Mouse (Mus musculus) spleen, adult 2 months (tissue): ENCODE results near the gene Cyth4. TPM values are rescaled to one million over a fixed set of nuclear protein-coding genes. Genes with fewer than 3 reads are reported as not detected.

Experiments used
- DNase-seq, 2 experiments: peaks; one replicate each; pipeline versions ENCODE4 v3.0.0 to v3.0.0-alpha.2; 2012 to 2021; ENCODE audit warnings: low spot score in 2 of 2, low read depth in 1 of 2
- H3K27ac ChIP-seq: fragments of 200-500 bp; 2 replicates; pipeline ENCODE4 v1.5.1; 2012; ENCODE audit warnings: low read length, inconsistent platforms; ENCODE audit not compliant: insufficient read depth
- H3K27me3 ChIP-seq: fragments of 200-500 bp; 2 replicates; pipeline ENCODE4 v1.6.1; 2012; ENCODE audit warnings: mild to moderate bottlenecking, moderate library complexity, low read length, inconsistent platforms; ENCODE audit not compliant: control insufficient read depth, insufficient read depth
- H3K36me3 ChIP-seq: fragments of 200-500 bp; 2 replicates; pipeline ENCODE4 v1.6.1; 2012; ENCODE audit warnings: mild to moderate bottlenecking, low read length, inconsistent platforms; ENCODE audit not compliant: control insufficient read depth, insufficient read depth
- H3K4me1 ChIP-seq: fragments of 200-500 bp; 2 replicates; pipeline ENCODE4 v1.6.1; 2011; ENCODE audit warnings: inconsistent platforms; ENCODE audit not compliant: control insufficient read depth, insufficient read depth, insufficient read length
- H3K4me3 ChIP-seq: fragments of 200-500 bp; 2 replicates; pipeline ENCODE4 v1.5.1; 2011; ENCODE audit warnings: mild to moderate bottlenecking, inconsistent platforms; ENCODE audit not compliant: insufficient read depth, insufficient read length; ENCODE audit errors: extremely low read depth
- CTCF ChIP-seq: fragments of 200-500 bp; IDR thresholded peaks from 2 replicates; pipeline ENCODE4 v1.5.1; 2011; ENCODE audit warnings: mild to moderate bottlenecking, inconsistent platforms; ENCODE audit not compliant: insufficient read depth, insufficient read length, insufficient replicate concordance; ENCODE audit errors: extremely low read depth
- POLR2A ChIP-seq: fragments of 200-500 bp; IDR thresholded peaks from 2 replicates; pipeline ENCODE4 v1.6.1; 2011; ENCODE audit warnings: low read depth, low read length, inconsistent platforms
- WGBS: fragments of 180-500 bp; shearing (Covaris S2); methylation state at CpG from one replicate; pipeline ENCODE4 v1.1.7; 2018; 5-methylcytosine and 5-hydroxymethylcytosine counted together
- polyA plus RNA-seq: library from polyadenylated mRNA; depleted of rRNA; stranded (reverse); fragments of >200 nt; gene quantifications from 2 replicates; pipeline ENCODE4 v1.2.3, GENCODE M21; 2012

The Cyth4 gene
- polyA plus RNA-seq, 1 experiment: 136 TPM

- TF ChIP-seq POLR2A (no peak), CTCF (no peak)
- DNase-seq: no peak
Measured at GRCm38 (mm10) chr15:78557693-78558535, 38.9 kb upstream of the Cyth4 start.

DNA sequence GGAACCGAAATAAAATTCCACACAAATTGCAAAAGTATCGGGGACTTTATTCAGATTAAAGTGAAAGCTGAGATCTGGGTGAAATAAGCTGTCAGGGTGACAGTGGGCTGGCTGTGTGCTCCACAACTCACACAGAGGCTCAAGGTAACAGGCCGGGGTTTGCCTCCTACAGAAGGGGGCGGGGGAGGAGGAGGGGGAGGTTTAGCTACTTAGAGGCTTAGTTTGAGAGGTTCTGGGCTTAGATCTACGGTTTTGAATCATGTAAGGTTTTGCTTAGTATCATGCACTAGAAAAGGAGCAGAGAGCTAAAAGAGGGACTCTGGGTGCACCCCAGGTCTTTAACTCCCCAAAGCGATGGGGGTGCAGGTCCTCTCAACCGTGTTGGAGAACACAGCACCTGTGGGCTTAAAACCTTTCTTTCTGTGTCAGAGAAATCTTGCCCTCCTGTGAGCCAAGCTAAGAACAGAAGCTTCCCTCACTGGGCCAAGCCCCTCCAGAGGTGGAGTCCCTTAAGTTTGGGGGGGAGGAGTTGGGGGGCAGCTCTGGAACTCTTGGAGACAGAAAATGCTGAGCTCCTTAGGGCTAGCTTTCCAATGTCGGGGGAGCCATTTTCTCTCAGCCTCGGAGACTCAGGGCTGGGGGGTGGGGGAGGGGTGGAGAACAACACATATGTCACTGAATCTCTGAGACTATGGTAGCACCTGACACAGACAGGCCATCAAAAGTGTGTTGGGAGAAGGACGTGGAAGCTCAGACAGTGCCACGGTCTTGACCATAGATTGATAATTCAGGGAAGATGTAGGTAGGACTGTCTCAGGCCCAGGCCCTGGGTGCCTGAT is 37.5 kb upstream of the Cyth4 start:
- no peak for DNase-seq
- Histone ChIP-seq H3K27ac (peak overlapping the region; percentile 58), H3K27me3 (no peaks in the 10 kb centered on the region), H3K4me3 (no peak overlapping the region), H3K4me1 (peaks cover 42% of the 10 kb centered on the region; the same call in 1 of the 2 replicates), H3K36me3 (peaks cover 24% of the 10 kb centered on the region)
- TF ChIP-seq POLR2A: no peak
- no peak for TF ChIP-seq CTCF
- WGBS: 41% methylated on average over 11 of the region's 11 CpGs

More at GRCm38 (mm10) chr15:78557693-78558535, 38.9 kb upstream of the Cyth4 start:
- WGBS: 49% methylated on average over 10 of the region's 10 CpGs
- Histone ChIP-seq H3K27ac (peak overlapping the region; percentile 27), H3K27me3 (no peaks in the 10 kb centered on the region), H3K4me1 (peaks cover 31% of the 10 kb centered on the region; the same call in 1 of the 2 replicates), H3K36me3 (peaks cover 23% of the 10 kb centered on the region), H3K4me3 (no peak overlapping the region)

GRCm38 (mm10) chr15:78563344-78563743 is 33.5 kb upstream of the Cyth4 start:
- H3K4me3 ChIP-seq: no peak overlapping the region
- DNase-seq: no peak
- TF ChIP-seq POLR2A (no peak), CTCF (no peak)
- H3K36me3 ChIP-seq: peaks cover 51% of the 10 kb centered on the region
- H3K4me1 ChIP-seq: peaks cover 53% of the 10 kb centered on the region; the same call in 1 of the 2 replicates
- 83% methylated on average over 3 of the region's 3 CpGs for WGBS
- peak overlapping the region; percentile 95; the same call in 1 of the 2 replicates for H3K27ac ChIP-seq
- H3K27me3 ChIP-seq: no peaks in the 10 kb centered on the region

DNA sequence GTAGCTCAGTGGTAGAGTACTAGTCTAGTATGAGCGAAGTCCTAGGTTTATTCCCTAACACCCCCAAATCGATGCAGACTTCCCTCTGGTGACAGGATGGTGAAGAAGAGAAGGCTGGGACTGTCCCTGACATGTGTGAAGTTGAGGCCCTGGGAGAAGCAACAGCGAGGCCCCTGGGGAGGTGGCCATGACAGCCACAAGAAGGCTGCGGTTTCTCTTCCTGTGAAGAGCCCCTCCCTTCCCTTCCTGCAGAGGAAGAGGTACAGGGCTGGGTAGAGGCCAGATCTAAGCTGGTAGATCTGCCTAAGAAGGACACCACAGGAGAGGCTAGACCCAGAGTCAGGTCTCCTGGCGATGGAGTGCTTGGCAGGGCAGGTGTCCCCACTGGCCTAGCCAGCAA is 32.9 kb upstream of the Cyth4 start:
- Histone ChIP-seq H3K4me1 (peaks cover 52% of the 10 kb centered on the region; the same call in 1 of the 2 replicates), H3K27ac (peak overlapping the region; percentile 95), H3K27me3 (no peaks in the 10 kb centered on the region), H3K36me3 (peaks cover 55% of the 10 kb centered on the region), H3K4me3 (peak overlapping the region; percentile 23; the same call in 1 of the 2 replicates)
- DNase-seq: peak; percentile 70 to 86
- WGBS: 8% methylated on average over 5 of the region's 5 CpGs
- TF ChIP-seq CTCF (no peak), POLR2A (no peak)

GRCm38 (mm10) chr15:78564764-78565435 is 31.9 kb upstream of the Cyth4 start:
- TF ChIP-seq POLR2A (no peak), CTCF (no peak)
- Histone ChIP-seq H3K27me3 (no peaks in the 10 kb centered on the region), H3K4me1 (peaks cover 50% of the 10 kb centered on the region; the same call in 1 of the 2 replicates), H3K27ac (peak overlapping the region; percentile 95), H3K4me3 (no peak overlapping the region), H3K36me3 (peaks cover 64% of the 10 kb centered on the region)
- 71% methylated on average over 11 of the region's 11 CpGs for WGBS
- DNase-seq: no peak

- H3K4me3 ChIP-seq: no peak overlapping the region
- peaks cover 57% of the 10 kb centered on the region; the same call in 1 of the 2 replicates for H3K4me1 ChIP-seq
- WGBS: 72% methylated on average over 9 of the region's 9 CpGs
- H3K27me3 ChIP-seq: no peaks in the 10 kb centered on the region
- no peak for DNase-seq
- TF ChIP-seq POLR2A (no peak), CTCF (no peak)
- H3K27ac ChIP-seq: peak overlapping the region; percentile 28
- peaks cover 57% of the 10 kb centered on the region for H3K36me3 ChIP-seq
Measured at GRCm38 (mm10) chr15:78567608-78568120, 29.2 kb upstream of the Cyth4 start.
